Mouse (Mus musculus) left cerebral cortex, adult 11 months (tissue): Measurements from ENCODE around the gene Tubgcp6.

Experiments
- DNase-seq: peaks from one replicate; pipeline ENCODE4 v3.0.0; 2022; ENCODE audit warnings: low spot score

Gene Tubgcp6

DNA sequence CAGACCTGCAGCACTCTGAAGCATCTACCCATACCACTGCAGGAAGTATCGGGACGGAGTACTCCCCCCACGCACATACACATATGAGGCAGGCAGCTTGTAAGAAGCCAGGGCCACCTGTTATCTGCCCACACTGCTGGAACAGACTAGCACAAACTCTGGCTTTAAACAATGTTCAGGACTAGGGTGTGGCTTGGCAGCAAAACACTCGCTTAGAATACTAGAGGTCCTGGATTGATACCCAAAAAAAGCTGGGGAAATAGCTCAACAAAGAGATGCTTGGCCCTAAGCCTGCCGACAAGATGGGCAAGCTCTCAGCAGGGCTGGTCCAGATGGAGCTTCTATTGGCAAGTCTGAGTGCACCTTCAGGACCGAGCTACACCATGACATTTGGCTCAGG, 59.4 kb downstream of the Tubgcp6 start:
- DNase-seq = no peak

DNA sequence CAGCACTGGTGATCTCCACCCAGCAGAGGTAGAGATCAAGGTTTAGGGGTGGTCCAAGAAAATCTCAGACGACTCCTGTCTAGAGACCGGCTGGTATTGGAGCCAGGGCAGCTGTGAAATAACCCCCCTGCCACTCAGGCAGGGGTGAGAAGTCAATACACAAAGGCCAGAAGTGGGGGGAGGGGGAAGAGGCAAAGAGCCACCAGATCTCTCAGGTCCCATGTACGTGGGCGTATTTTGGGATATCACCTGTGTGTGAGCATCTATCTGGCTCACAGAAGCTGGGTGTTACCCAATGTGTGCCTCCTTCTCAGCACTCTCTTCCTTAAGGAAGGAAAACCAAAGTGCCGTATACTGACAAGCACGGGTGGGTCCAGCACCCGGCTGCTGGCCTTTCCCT, 59.9 kb downstream of the Tubgcp6 start:
- no peak for DNase-seq

DNA sequence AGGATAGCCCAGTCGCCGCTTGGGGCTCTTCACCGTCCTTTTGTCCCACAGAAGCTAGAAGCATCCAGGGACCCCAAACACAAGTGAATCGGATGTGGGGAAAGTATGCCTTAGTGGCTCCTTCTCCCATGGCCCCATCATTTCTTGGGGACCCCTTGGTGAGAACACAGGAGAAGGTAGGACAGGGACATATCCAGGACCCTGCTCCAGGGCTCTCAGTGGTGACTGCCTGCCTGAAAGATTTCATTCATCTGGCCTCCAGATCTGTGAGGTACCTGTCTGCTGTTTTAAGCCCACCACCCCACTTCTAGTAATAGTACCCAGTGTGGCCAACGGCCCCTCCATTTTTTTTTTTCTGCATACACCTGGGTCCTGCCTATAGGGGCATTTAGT, 60.4 kb downstream of the Tubgcp6 start:
- DNase-seq = no peak

DNA sequence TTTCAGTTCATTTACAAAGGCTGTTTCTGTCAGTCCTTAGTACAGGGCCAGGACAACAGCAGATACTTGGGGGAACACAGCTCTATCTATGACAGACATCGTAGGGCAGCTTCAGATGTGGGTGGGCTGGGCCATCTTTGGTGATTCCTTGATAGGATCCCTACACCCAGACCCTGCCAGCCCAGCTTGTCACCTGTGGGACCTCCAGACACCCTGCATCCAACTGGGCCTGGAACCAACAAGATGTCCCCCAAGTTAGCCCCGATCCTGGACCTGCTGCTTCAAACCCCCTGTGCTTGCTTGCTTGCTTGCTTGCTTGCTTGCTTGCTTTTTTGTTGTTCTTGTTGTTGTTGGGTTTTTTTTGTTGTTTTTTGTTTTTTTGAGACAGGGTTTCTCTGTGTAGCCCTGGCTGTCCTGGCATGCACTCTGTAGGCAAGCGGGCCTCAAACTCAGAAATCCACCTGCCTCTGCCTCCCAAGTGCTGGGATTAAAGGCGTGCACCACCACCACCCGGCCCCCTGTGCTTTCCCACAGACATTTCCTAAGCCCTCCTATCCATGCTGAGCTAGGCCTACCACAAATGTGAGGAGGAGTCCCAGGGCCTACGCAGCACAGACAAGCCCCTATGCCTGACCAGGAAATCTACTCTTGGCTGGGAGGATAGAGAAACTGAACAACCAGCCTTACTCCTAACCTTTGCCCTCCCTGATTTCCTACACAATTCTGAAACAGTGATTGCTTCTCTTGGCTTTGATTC, 61.0 kb downstream of the Tubgcp6 start:
- no peak for DNase-seq

DNA sequence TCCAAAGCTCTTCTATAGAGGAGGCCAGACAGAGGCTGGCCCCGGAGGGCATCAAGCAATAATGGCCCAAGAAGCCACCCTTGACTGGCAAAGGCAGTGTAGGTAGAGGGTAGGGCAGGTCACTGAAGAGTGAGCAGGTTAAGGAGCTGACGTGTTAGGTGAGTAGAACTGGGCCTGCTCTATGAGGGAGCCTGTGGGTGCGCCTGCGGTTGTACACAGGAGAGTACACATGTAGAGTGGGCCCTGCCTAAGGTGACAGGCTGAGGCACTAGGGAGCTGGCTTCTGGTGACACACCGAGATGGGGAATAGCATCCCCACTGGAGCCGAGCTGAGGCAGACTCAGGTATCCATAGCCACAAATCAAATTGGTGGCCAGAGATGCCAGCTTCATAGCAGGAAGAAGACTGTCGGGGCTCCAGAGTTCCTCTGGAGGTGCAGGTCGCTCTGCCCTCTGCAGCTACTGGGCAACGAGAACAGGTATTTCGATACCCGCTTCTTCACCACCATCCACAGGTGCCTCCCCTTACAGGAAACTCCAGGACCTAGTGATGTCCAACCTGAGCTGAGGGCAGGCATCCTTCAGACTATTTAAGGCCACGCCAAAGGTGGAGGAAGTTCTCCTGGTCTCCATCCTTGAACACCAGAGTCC, 62.0 kb downstream of the Tubgcp6 start:
- DNase-seq = no peak

DNA sequence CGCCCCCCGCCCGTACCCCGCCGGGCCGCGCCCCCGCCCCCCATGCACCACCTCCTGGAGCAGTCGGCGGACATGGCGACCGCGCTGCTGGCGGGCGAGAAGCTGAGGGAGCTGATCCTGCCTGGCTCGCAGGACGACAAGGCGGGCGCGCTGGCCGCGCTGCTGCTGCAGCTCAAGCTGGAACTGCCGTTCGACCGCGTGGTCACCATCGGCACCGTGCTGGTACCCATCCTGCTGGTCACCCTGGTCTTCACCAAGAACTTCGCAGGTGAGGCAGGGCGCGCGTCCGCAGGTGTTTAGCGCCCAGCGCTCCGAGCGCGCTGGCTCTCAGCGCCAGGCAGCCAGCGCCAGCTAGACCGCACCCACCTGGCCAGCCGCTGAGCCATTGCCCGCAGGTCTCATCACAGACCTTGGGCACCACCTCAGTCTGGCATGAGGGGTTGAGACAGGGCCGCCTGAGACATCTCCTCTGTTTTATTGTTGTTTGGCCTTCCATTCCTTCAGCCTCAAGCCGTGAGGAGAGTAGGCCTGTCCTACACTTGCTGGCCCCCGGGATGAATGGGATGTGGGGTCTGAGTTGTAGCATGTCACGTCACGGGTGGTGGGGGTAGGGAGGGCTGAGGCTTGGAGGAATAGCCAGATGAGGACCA, 62.8 kb downstream of the Tubgcp6 start:
- no peak for DNase-seq

DNA sequence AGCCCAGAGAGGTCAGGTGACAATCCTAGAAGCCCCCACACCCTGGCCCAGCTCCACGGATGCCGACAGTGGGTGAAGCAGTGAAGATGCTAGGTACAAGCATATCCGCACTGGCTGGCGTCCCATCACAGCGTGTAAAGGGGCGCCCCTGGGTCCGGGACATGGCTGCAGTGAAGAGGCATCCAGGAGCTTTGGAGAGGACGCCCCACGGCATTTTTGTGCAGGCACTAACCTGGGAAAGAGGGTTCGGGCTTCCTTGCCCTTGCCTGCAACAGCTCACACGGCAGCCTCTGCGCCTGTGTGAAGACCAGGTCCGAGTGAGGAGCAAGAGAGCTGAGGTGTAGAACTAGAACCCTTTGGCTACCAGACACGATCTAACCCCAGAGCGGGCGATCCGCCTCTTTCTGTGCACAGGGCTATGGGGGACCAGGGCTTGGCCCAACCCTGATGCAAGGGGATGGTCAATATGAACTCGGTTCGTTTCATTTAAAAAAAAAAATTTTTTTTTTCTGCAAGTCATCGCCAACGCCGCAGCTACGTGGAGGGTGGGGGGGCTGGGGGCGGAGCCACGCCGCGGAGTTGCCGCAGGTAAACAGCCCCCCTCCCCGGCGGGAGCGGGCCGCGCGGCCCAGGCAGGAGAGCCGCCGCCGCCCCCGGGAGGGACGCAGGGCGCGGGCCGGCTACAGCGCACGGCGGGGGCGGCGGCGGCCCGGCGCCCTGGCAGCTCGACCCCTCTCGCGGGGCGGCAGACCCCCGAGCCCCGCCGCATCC, 63.6 kb downstream of the Tubgcp6 start, which contains the start of gene Panx2:
Gene Panx2, plus strand, starts transcription at position 574 of the 771 bp plus-strand sequence.
- DNase-seq = no peak

DNA sequence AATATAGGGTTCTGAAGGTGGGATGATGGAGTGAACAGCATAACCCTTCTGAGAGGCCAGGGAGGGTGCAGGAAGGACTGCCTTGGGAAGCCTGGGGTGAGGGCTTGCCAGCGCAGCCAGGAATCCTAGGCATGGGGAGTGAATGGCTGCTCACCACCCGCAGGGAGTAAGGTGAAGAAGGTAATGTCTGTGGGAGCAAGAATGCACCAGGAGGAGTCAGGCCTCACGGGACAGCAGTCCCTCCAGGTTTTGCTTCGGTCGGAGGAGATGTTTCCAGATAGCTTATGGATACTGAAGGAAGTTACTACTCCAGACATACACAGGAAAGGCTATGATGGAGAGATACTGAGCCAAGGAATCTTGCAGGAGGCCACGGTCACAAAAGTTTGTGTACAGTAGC, 64.2 kb downstream of the Tubgcp6 start:
- DNase-seq = no peak

DNA sequence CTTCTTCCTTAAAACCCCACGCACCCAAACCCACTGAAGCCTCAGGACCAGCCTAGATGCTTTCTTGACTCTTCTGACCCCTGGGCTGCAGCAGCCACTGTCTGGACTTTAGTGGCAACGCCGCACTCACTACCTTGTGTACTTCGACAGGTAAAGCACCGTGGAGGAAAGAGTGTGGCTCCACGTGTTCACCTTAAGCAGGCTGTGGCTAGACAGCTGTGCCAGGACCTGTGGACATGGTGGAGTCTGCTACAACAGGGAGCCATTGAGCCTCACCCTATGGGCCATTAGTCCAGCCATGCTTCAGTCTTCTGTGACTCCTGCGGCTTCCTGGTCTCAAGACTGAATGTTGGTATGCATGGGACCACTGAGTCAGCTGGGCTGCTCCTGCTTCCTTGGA, 68.2 kb downstream of the Tubgcp6 start:
- DNase-seq = no peak
